Mouse (Mus musculus): ENCODE measurements around the gene Fam155a.
A peak's percentile ranks its signal among the peaks of the same experiment; 100 is the strongest.
"Not testable (repeated sequence)": the region's sequence is repeated elsewhere in the genome, so short reads cannot be mapped to it uniquely, and the experiment has no call there.

The Fam155a gene

GRCm38 (mm10) chr8:9402393-9402792 is 368.6 kb downstream of the Fam155a start:
- no peak for DNase-seq (ENCODE audit: low read depth)

- DNase-seq (ENCODE audit: low read depth), result no peak
These were observed 372.2 kb downstream of the Fam155a start for GRCm38 (mm10) chr8:9398606-9399263.

- no peak for DNase-seq (ENCODE audit: low read depth)
These were observed 372.9 kb downstream of the Fam155a start for GRCm38 (mm10) chr8:9398040-9398439.

GRCm38 (mm10) chr8:9394670-9395069 is 376.3 kb downstream of the Fam155a start:
- no peak for DNase-seq (ENCODE audit: low read depth)

GRCm38 (mm10) chr8:9393246-9393645 is 377.7 kb downstream of the Fam155a start:
- DNase-seq (ENCODE audit: low read depth), result no peak

GRCm38 (mm10) chr8:9390229-9390628 is 380.7 kb downstream of the Fam155a start:
- not testable (repeated sequence) for DNase-seq (ENCODE audit: low read depth)

GRCm38 (mm10) chr8:9369201-9369600 is 401.8 kb downstream of the Fam155a start:
- DNase-seq (ENCODE audit: low read depth), result no peak

- DNase-seq (ENCODE audit: low read depth), result no peak
These were observed 403.2 kb downstream of the Fam155a start for GRCm38 (mm10) chr8:9367721-9368120.

GRCm38 (mm10) chr8:9365381-9365780 is 405.6 kb downstream of the Fam155a start:
- DNase-seq (ENCODE audit: low read depth), result no peak

GRCm38 (mm10) chr8:9348523-9349135 is 422.3 kb downstream of the Fam155a start:
- DNase-seq (ENCODE audit: low read depth), result peak; percentile 19

GRCm38 (mm10) chr8:9347163-9347562 is 423.8 kb downstream of the Fam155a start:
- no peak for DNase-seq (ENCODE audit: low read depth)

- DNase-seq (ENCODE audit: low read depth), result no peak
These were observed 426.8 kb downstream of the Fam155a start for GRCm38 (mm10) chr8:9344136-9344535.

- no peak for DNase-seq (ENCODE audit: low read depth)
These were observed 428.0 kb downstream of the Fam155a start for GRCm38 (mm10) chr8:9342998-9343397.

GRCm38 (mm10) chr8:9342593-9342992 is 428.4 kb downstream of the Fam155a start:
- DNase-seq (ENCODE audit: low read depth), result no peak

- DNase-seq (ENCODE audit: low read depth), result no peak
These were observed 433.1 kb downstream of the Fam155a start for GRCm38 (mm10) chr8:9337905-9338304.

GRCm38 (mm10) chr8:9335933-9336303 is 435.0 kb downstream of the Fam155a start:
- DNase-seq (ENCODE audit: low read depth), result no peak

GRCm38 (mm10) chr8:9335285-9335932 is 435.6 kb downstream of the Fam155a start:
- no peak for DNase-seq (ENCODE audit: low read depth)

GRCm38 (mm10) chr8:9332766-9333165 is 438.2 kb downstream of the Fam155a start:
- DNase-seq (ENCODE audit: low read depth), result no peak

GRCm38 (mm10) chr8:9309456-9309855 is 461.5 kb downstream of the Fam155a start:
- peak; percentile 17 for DNase-seq (ENCODE audit: low read depth)

- no peak for DNase-seq (ENCODE audit: low read depth)
These were observed 467.3 kb downstream of the Fam155a start for GRCm38 (mm10) chr8:9303526-9304135.

- DNase-seq (ENCODE audit: low read depth), result no peak
These were observed 475.9 kb downstream of the Fam155a start for GRCm38 (mm10) chr8:9295046-9295445.

GRCm38 (mm10) chr8:9292532-9292931 is 478.4 kb downstream of the Fam155a start:
- DNase-seq (ENCODE audit: low read depth), result no peak

All from c-Kit-positive CD71-negative TER-119-negative erythroid progenitor cells, embryonic 14.5 days (primary cell).